Mouse (Mus musculus) forebrain, embryonic 10.5 days (tissue): ENCODE data around the gene Metrn. TPM values are rescaled to one million over a fixed set of nuclear protein-coding genes. Genes with fewer than 3 reads are reported as not detected.

Experiments
- DNase-seq: peaks from one replicate; pipeline ENCODE4 v3.0.0-alpha.2; 2017; ENCODE audit warnings: low spot score; ENCODE audit errors: extremely low spot score
- H3K27ac ChIP-seq: fragments of 300-500 bp; sonication (generic); 2 replicates; pipeline ENCODE4 v1.5.1; 2016; ENCODE audit warnings: mild to moderate bottlenecking
- H3K27me3 ChIP-seq: fragments of 300-500 bp; sonication (generic); 2 replicates; pipeline ENCODE4 v1.6.1; 2016; ENCODE audit warnings: mild to moderate bottlenecking; ENCODE audit not compliant: poor library complexity, severe bottlenecking
- H3K36me3 ChIP-seq: fragments of 300-500 bp; sonication (generic); replicated peaks from 2 replicates; pipeline ENCODE4 v1.6.1; 2016; ENCODE audit warnings: mild to moderate bottlenecking, moderate library complexity
- H3K4me1 ChIP-seq: fragments of 300-500 bp; sonication (generic); 2 replicates; pipeline ENCODE4 v1.6.1; 2016
- H3K4me3 ChIP-seq: fragments of 300-500 bp; sonication (generic); 2 replicates; pipeline ENCODE4 v1.5.1; 2016; ENCODE audit warnings: mild to moderate bottlenecking, moderate library complexity
- H3K9me3 ChIP-seq: fragments of 300-500 bp; sonication (generic); 2 replicates; pipeline ENCODE4 v1.6.1; 2016; ENCODE audit warnings: mild to moderate bottlenecking, moderate library complexity
- WGBS: fragments of 180-500 bp; shearing (Covaris S2); methylation state at CpG from one replicate; pipeline ENCODE4 v1.1.7; 2016; 5-methylcytosine and 5-hydroxymethylcytosine counted together
- polyA plus RNA-seq: library from polyadenylated mRNA; unstranded; fragments of >200 nt; fragmentation: Nextera tagmentation; extraction: Ambion mirVana; gene quantifications from 2 replicates; pipeline ENCODE4 v1.2.1, GENCODE M21; 2016

The Metrn gene
- polyA plus RNA-seq, 1 experiment from 2014 or later, result 204 TPM

GRCm38 (mm10) chr17:25836397-25837075 is 39.6 kb upstream of the Metrn start:
- no peaks in the 10 kb centered on the region for H3K27me3 ChIP-seq
- peak overlapping the region; percentile 81 for H3K27ac ChIP-seq
- H3K9me3 ChIP-seq, result no peaks in the 10 kb centered on the region
- 24% methylated on average over 23 of the region's 23 CpGs for WGBS
- peaks cover 67% of the 10 kb centered on the region for H3K4me1 ChIP-seq
- peak overlapping the region; percentile 53 for H3K4me3 ChIP-seq
- no peak for DNase-seq
- H3K36me3 ChIP-seq, result peaks cover 68% of the 10 kb centered on the region

- Histone ChIP-seq H3K4me1 (peaks cover 74% of the 10 kb centered on the region), H3K27ac (no peak overlapping the region), H3K4me3 (peak overlapping the region; percentile 53; the same call in 1 of the 2 replicates), H3K9me3 (no peaks in the 10 kb centered on the region), H3K27me3 (no peaks in the 10 kb centered on the region), H3K36me3 (peaks cover 68% of the 10 kb centered on the region)
- no peak for DNase-seq
- WGBS, result 94% methylated on average over 16 of the region's 16 CpGs
These were observed 38.9 kb upstream of the Metrn start for GRCm38 (mm10) chr17:25835816-25836215.

GRCm38 (mm10) chr17:25835301-25835700 is 38.4 kb upstream of the Metrn start:
- Histone ChIP-seq H3K36me3 (peaks cover 68% of the 10 kb centered on the region), H3K4me1 (peaks cover 79% of the 10 kb centered on the region), H3K27me3 (no peaks in the 10 kb centered on the region), H3K27ac (no peak overlapping the region), H3K4me3 (peak overlapping the region; percentile 77), H3K9me3 (no peaks in the 10 kb centered on the region)
- 96% methylated on average over 7 of the region's 7 CpGs for WGBS
- no peak for DNase-seq

- DNase-seq, result no peak
- Histone ChIP-seq H3K36me3 (peaks cover 68% of the 10 kb centered on the region), H3K4me1 (peaks cover 85% of the 10 kb centered on the region), H3K27me3 (no peaks in the 10 kb centered on the region), H3K9me3 (no peaks in the 10 kb centered on the region), H3K4me3 (peak overlapping the region; percentile 77), H3K27ac (peak overlapping the region; percentile 96)
- WGBS, result 93% methylated on average over 12 of the region's 12 CpGs
These were observed 37.8 kb upstream of the Metrn start for GRCm38 (mm10) chr17:25834595-25835222.

- Histone ChIP-seq H3K27me3 (no peaks in the 10 kb centered on the region), H3K27ac (peak overlapping the region; percentile 96), H3K4me1 (peaks cover 87% of the 10 kb centered on the region), H3K4me3 (peak overlapping the region; percentile 77), H3K9me3 (no peaks in the 10 kb centered on the region), H3K36me3 (peaks cover 65% of the 10 kb centered on the region)
- no peak for DNase-seq
- 59% methylated on average over 6 of the region's 6 CpGs for WGBS
These were observed 37.1 kb upstream of the Metrn start for GRCm38 (mm10) chr17:25833961-25834594.

- H3K27me3 ChIP-seq, result no peaks in the 10 kb centered on the region
- DNase-seq, result no peak
- H3K4me1 ChIP-seq, result peaks cover 91% of the 10 kb centered on the region
- no peaks in the 10 kb centered on the region for H3K9me3 ChIP-seq
- peak within 1 kb of the TSS; percentile 96 for H3K27ac ChIP-seq
- H3K4me3 ChIP-seq, result peak within 1 kb of the TSS; percentile 77
- under 1% methylated on average over 24 of the region's 24 CpGs for WGBS
- H3K36me3 ChIP-seq, result peaks cover 60% of the 10 kb centered on the region
These were observed 36.3 kb upstream of the Metrn start, which contains the start of gene Stub1 for GRCm38 (mm10) chr17:25833291-25833663. Gene Stub1 (minus strand): TSS chr17:25833404.

GRCm38 (mm10) chr17:25832436-25833290 is 35.7 kb upstream of the Metrn start:
- H3K4me1 ChIP-seq, result peaks cover 91% of the 10 kb centered on the region

GRCm38 (mm10) chr17:25831451-25832281 is 34.7 kb upstream of the Metrn start:
- 71% methylated on average over 21 of the region's 21 CpGs for WGBS
- H3K4me1 ChIP-seq, result peaks cover 86% of the 10 kb centered on the region
- no peaks in the 10 kb centered on the region for H3K9me3 ChIP-seq
- peak overlapping the region; percentile 96 for H3K27ac ChIP-seq
- H3K36me3 ChIP-seq, result peaks cover 67% of the 10 kb centered on the region
- DNase-seq, result no peak
- H3K27me3 ChIP-seq, result no peaks in the 10 kb centered on the region
- H3K4me3 ChIP-seq, result peak overlapping the region; percentile 77

More at GRCm38 (mm10) chr17:25832436-25833290, 35.7 kb upstream of the Metrn start:
- peak; percentile 100 for DNase-seq
- Histone ChIP-seq H3K27ac (peak overlapping the region; percentile 96), H3K9me3 (no peaks in the 10 kb centered on the region), H3K4me3 (peak overlapping the region; percentile 77), H3K27me3 (no peaks in the 10 kb centered on the region), H3K36me3 (peaks cover 60% of the 10 kb centered on the region)
- under 1% methylated on average over 77 of the region's 77 CpGs for WGBS

GRCm38 (mm10) chr17:25830806-25831431 is 34.0 kb upstream of the Metrn start:
- H3K27me3 ChIP-seq, result no peaks in the 10 kb centered on the region
- 0 out of 2 replicates have a peak overlapping the region, but pooled peaks have one; percentile 27 for H3K27ac ChIP-seq
- peaks cover 83% of the 10 kb centered on the region for H3K4me1 ChIP-seq
- WGBS, result 89% methylated on average over 14 of the region's 14 CpGs
- peaks cover 70% of the 10 kb centered on the region for H3K36me3 ChIP-seq
- no peak for DNase-seq
- H3K9me3 ChIP-seq, result no peaks in the 10 kb centered on the region
- H3K4me3 ChIP-seq, result peak overlapping the region; percentile 77

GRCm38 (mm10) chr17:25830200-25830753 is 33.3 kb upstream of the Metrn start:
- H3K27me3 ChIP-seq, result no peaks in the 10 kb centered on the region
- peak overlapping the region; percentile 77 for H3K4me3 ChIP-seq
- H3K36me3 ChIP-seq, result peaks cover 68% of the 10 kb centered on the region
- H3K27ac ChIP-seq, result 0 out of 2 replicates have a peak overlapping the region, but pooled peaks have one; percentile 27
- WGBS, result 93% methylated on average over 4 of the region's 4 CpGs
- H3K4me1 ChIP-seq, result peaks cover 83% of the 10 kb centered on the region
- H3K9me3 ChIP-seq, result no peaks in the 10 kb centered on the region
- no peak for DNase-seq

GRCm38 (mm10) chr17:25829558-25830017 is 32.7 kb upstream of the Metrn start:
- Histone ChIP-seq H3K27ac (peak overlapping the region; percentile 94), H3K9me3 (no peaks in the 10 kb centered on the region), H3K36me3 (peaks cover 62% of the 10 kb centered on the region), H3K4me3 (peak overlapping the region; percentile 77), H3K27me3 (no peaks in the 10 kb centered on the region), H3K4me1 (peaks cover 83% of the 10 kb centered on the region)
- no peak for DNase-seq
- WGBS, result 44% methylated on average over 8 of the region's 8 CpGs
